Mouse (Mus musculus) CH12.LX (cell line): ENCODE results near the gene Nthl1. TPM values are rescaled to one million over a fixed set of nuclear protein-coding genes. Genes with fewer than 3 reads are reported as not detected.

Experiments
- DNase-seq: peaks from one replicate; pipeline ENCODE4 v3.0.0-alpha.2; 2013; ENCODE audit errors: extremely low read depth
- H3K27ac ChIP-seq: 2 replicates; pipeline ENCODE4 v1.5.1; 2012; ENCODE audit warnings: low read depth, mild to moderate bottlenecking, control low read depth, moderate library complexity; ENCODE audit not compliant: insufficient read depth
- H3K27me3 ChIP-seq: replicated peaks from 2 replicates; pipeline ENCODE3; 2012; ENCODE audit warnings: inconsistent platforms
- H3K36me3 ChIP-seq, 2 experiments: replicated peaks in 1 of 2; 2 replicates each; pipeline versions ENCODE3 to v1.6.1; 2012; ENCODE audit warnings: inconsistent platforms in 1 of 2, low read length in 1 of 2, mild to moderate bottlenecking in 1 of 2, mixed read lengths in 1 of 2, moderate library complexity in 1 of 2; ENCODE audit not compliant: control insufficient read depth in 1 of 2, insufficient read depth in 1 of 2
- H3K4me1 ChIP-seq, 2 experiments: 2 replicates each; pipeline ENCODE4 v1.6.1; 2012; ENCODE audit warnings: inconsistent platforms in 1 of 2, moderate library complexity in 1 of 2; ENCODE audit not compliant: insufficient read depth in 2 of 2, control insufficient read depth in 1 of 2
- H3K4me2 ChIP-seq: 2 replicates; pipeline ENCODE4 v1.6.1; 2012; ENCODE audit warnings: low read depth, mild to moderate bottlenecking, control low read depth; ENCODE audit not compliant: poor library complexity, insufficient read depth, severe bottlenecking
- H3K4me3 ChIP-seq, 3 experiments: fragments of 150-350 bp in 1 of 3; sonication (generic) in 1 of 3; replicated peaks in 1 of 3; 2 replicates each; pipeline versions ENCODE3 to v1.5.1; 2011 to 2012; ENCODE audit warnings: low read depth in 2 of 3, low read length in 2 of 3, mild to moderate bottlenecking in 2 of 3, moderate library complexity in 2 of 3, control low read depth in 1 of 3, improper control_type of control experiment in 1 of 3, inconsistent platforms in 1 of 3, mixed read lengths in 1 of 3; ENCODE audit not compliant: poor library complexity in 1 of 3
- H3K79me2 ChIP-seq: replicated peaks from 2 replicates; pipeline ENCODE4 v1.6.1; 2012; ENCODE audit warnings: mild to moderate bottlenecking, moderate library complexity; ENCODE audit not compliant: control insufficient read depth, poor library complexity, insufficient read depth, severe bottlenecking; ENCODE audit errors: extremely low read depth
- H3K9ac ChIP-seq: 2 replicates; pipeline ENCODE4 v1.6.1; 2012; ENCODE audit warnings: low read depth, mild to moderate bottlenecking, control low read depth, moderate library complexity; ENCODE audit not compliant: insufficient read depth
- H3K9me3 ChIP-seq: replicated peaks from 2 replicates; pipeline ENCODE3; 2012; ENCODE audit warnings: low read length, inconsistent platforms, mixed read lengths
- CHD1 ChIP-seq: IDR thresholded peaks from 2 replicates; pipeline ENCODE4 v1.6.1; 2012; ENCODE audit warnings: low read depth, low read length, improper control_type of control experiment, inconsistent platforms
- CHD2 ChIP-seq: IDR thresholded peaks from 2 replicates; pipeline ENCODE4 v1.6.1; 2011; ENCODE audit warnings: low read length, improper control_type of control experiment
- CTCF ChIP-seq, 2 experiments: IDR thresholded peaks in 1 of 2; conservative IDR thresholded peaks in 1 of 2; 2 replicates each; pipeline ENCODE4 v1.5.1; 2011 to 2012; ENCODE audit warnings: low read depth in 2 of 2, low read length in 2 of 2, improper control_type of control experiment in 1 of 2, inconsistent platforms in 1 of 2, mild to moderate bottlenecking in 1 of 2, moderate library complexity in 1 of 2
- E2F4 ChIP-seq: IDR thresholded peaks from 2 replicates; pipeline ENCODE4 v1.6.1; 2011; ENCODE audit warnings: low read depth, low read length, improper control_type of control experiment; ENCODE audit not compliant: insufficient replicate concordance
- ELF1 ChIP-seq: IDR thresholded peaks from 2 replicates; pipeline ENCODE4 v1.6.1; 2014; ENCODE audit warnings: low read depth, mild to moderate bottlenecking, inconsistent platforms, low read length, improper control_type of control experiment
- EP300 ChIP-seq: IDR thresholded peaks from 2 replicates; pipeline ENCODE4 v1.6.1; 2011; ENCODE audit warnings: low read length, improper control_type of control experiment
- GABPA ChIP-seq: IDR thresholded peaks from 2 replicates; pipeline ENCODE4 v1.6.1; 2012; ENCODE audit warnings: low read depth, low read length, improper control_type of control experiment, inconsistent platforms; ENCODE audit not compliant: insufficient replicate concordance
- IRF4 ChIP-seq: IDR thresholded peaks from 2 replicates; pipeline ENCODE4 v1.6.1; 2014; ENCODE audit warnings: low read depth, mild to moderate bottlenecking, inconsistent platforms, low read length, improper control_type of control experiment
- MAX ChIP-seq: IDR thresholded peaks from 2 replicates; pipeline ENCODE4 v1.6.1; 2011; ENCODE audit warnings: low read length, improper control_type of control experiment
- MAZ ChIP-seq: IDR thresholded peaks from 2 replicates; pipeline ENCODE4 v1.6.1; 2012; ENCODE audit warnings: low read depth, mild to moderate bottlenecking, inconsistent platforms, low read length, improper control_type of control experiment, moderate library complexity
- MEF2A ChIP-seq: IDR thresholded peaks from 2 replicates; pipeline ENCODE4 v1.6.1; 2014; ENCODE audit warnings: low read depth, mild to moderate bottlenecking, inconsistent platforms, low read length, improper control_type of control experiment, borderline replicate concordance
- MYC ChIP-seq: IDR thresholded peaks from 2 replicates; pipeline ENCODE4 v1.6.1; 2011; ENCODE audit warnings: low read depth, mild to moderate bottlenecking, improper control_type of control experiment, low read length
- NELFE ChIP-seq: IDR thresholded peaks from 2 replicates; pipeline ENCODE4 v1.6.1; 2011; ENCODE audit warnings: low read depth, low read length, improper control_type of control experiment
- POLR2A ChIP-seq: IDR thresholded peaks from 2 replicates; pipeline ENCODE4 v1.6.1; 2011; ENCODE audit warnings: low read depth, mild to moderate bottlenecking, improper control_type of control experiment, low read length
- RAD21 ChIP-seq: IDR thresholded peaks from 2 replicates; pipeline ENCODE4 v1.6.1; 2011; ENCODE audit warnings: low read depth, mild to moderate bottlenecking, low read length, improper control_type of control experiment, moderate library complexity
- RCOR1 ChIP-seq: conservative IDR thresholded peaks from 2 replicates; pipeline ENCODE4 v1.6.1; 2012; ENCODE audit warnings: low read depth, mild to moderate bottlenecking, inconsistent platforms, low read length, improper control_type of control experiment
- SIN3A ChIP-seq: IDR thresholded peaks from 2 replicates; pipeline ENCODE4 v1.6.1; 2012; ENCODE audit warnings: low read length, improper control_type of control experiment, inconsistent platforms
- TCF12 ChIP-seq: IDR thresholded peaks from 2 replicates; pipeline ENCODE4 v1.6.1; 2014; ENCODE audit warnings: low read depth, mild to moderate bottlenecking, inconsistent platforms, low read length, improper control_type of control experiment
- USF1 ChIP-seq: IDR thresholded peaks from 2 replicates; pipeline ENCODE4 v1.6.1; 2014; ENCODE audit warnings: low read depth, mild to moderate bottlenecking, inconsistent platforms, low read length, improper control_type of control experiment
- USF2 ChIP-seq: conservative IDR thresholded peaks from 2 replicates; pipeline ENCODE4 v1.6.1; 2011; ENCODE audit warnings: low read depth, low read length, improper control_type of control experiment
- ZKSCAN1 ChIP-seq: IDR thresholded peaks from 2 replicates; pipeline ENCODE4 v1.6.1; 2012; ENCODE audit warnings: low read depth, inconsistent platforms, low read length, improper control_type of control experiment, borderline replicate concordance
- ZMIZ1 ChIP-seq: IDR thresholded peaks from 2 replicates; pipeline ENCODE4 v1.6.1; 2012; ENCODE audit warnings: low read depth, mild to moderate bottlenecking, inconsistent platforms, low read length, improper control_type of control experiment
- ZNF384 ChIP-seq: IDR thresholded peaks from 2 replicates; pipeline ENCODE4 v1.6.1; 2012; ENCODE audit warnings: low read depth, low read length, improper control_type of control experiment, inconsistent platforms
- dilution Hi-C: fragments of 300-500 bp; cut with MboI; formaldehyde crosslinking; loops from 2 replicates; pipeline ENCODE4 v1.14.3; 2020; ENCODE audit warnings: low sequenced_read_pairs; ENCODE audit not compliant: extremely low pct_unique_long_range_greater_than_20kb, extremely low pct_ligation_motif_present
- in situ Hi-C: fragments of 300-500 bp; cut with MboI; formaldehyde crosslinking; loops from 3 replicates; pipeline ENCODE4 v1.14.3; 2019; ENCODE audit warnings: low sequenced_read_pairs, low pct_ligation_motif_present, low pct_unique_long_range_greater_than_20kb, mixed read lengths
- polyA plus RNA-seq: library from polyadenylated mRNA; unstranded; fragments of >175 nt; gene quantifications from 2 replicates; pipeline ENCODE4 v1.2.1, GENCODE M21; 2012; ENCODE audit warnings: low read depth; ENCODE audit not compliant: insufficient read length
- total RNA-seq, 2 experiments: library from RNA; depleted of rRNA; stranded (reverse); fragments of 300-350 nt in 1 of 2; fragments of >200 nt in 1 of 2; gene quantifications; 2 replicates each; pipeline ENCODE4 v1.2.3; 2012 to 2014

Gene Nthl1
- total and polyA plus RNA-seq, 3 experiments, result 20.1 to 24.0 (median 20.4) TPM

- peaks cover 52 to 63% of the 10 kb centered on the region in 2 experiments for H3K36me3 ChIP-seq
- H3K9me3 ChIP-seq, result no peaks in the 10 kb centered on the region
- peak overlapping the region; percentile 32; the same call in 1 of the 2 replicates for H3K27ac ChIP-seq
- peak; percentile 83 for DNase-seq
- dilution Hi-C loops, result no loop called here
- no peak overlapping the region for H3K4me2 ChIP-seq
- H3K27me3 ChIP-seq, result no peaks in the 10 kb centered on the region
- H3K79me2 ChIP-seq, result no peaks in the 10 kb centered on the region
- H3K4me1 ChIP-seq, result peaks cover 3 to 87% of the 10 kb centered on the region in 2 experiments
- H3K9ac ChIP-seq, result no peak overlapping the region
- in situ Hi-C loops, result no loop called here
- peak; percentile 45; the same call in 1 of the 2 replicates for TF ChIP-seq CHD2
- no peak for TF ChIP-seq NELFE
- no peak for TF ChIP-seq USF2
- TF ChIP-seq E2F4, result no peak
- TF ChIP-seq SIN3A, result no peak; the same call in 1 of the 2 replicates
- peak; percentile 42 for TF ChIP-seq MEF2A
- TF ChIP-seq TCF12, result 0 out of 2 replicates have a peak, but pooled peaks have one; percentile 40
- TF ChIP-seq IRF4, result peak; percentile 96
- no peak for TF ChIP-seq ELF1
- no peak for TF ChIP-seq GABPA
- TF ChIP-seq CTCF (conservative IDR thresholded peaks at IDR 0.05 in 1 of 2, IDR thresholded peaks at IDR 0.05 in 1 of 2; ENCODE audit: low read depth in 2 of 2, low read length in 2 of 2), result no peak
- no peak for TF ChIP-seq RCOR1
- peak; percentile 90 for TF ChIP-seq MAZ
- peak; percentile 44; the same call in 1 of the 2 replicates for TF ChIP-seq MYC
- no peak for TF ChIP-seq ZMIZ1
- peak; percentile 41; the same call in 1 of the 2 replicates for TF ChIP-seq MAX
- TF ChIP-seq ZNF384, result peak; percentile 63
- TF ChIP-seq EP300, result peak; percentile 79
- TF ChIP-seq CHD1, result no peak; the same call in 1 of the 2 replicates
- no peak for TF ChIP-seq ZKSCAN1
- TF ChIP-seq USF1, result no peak
- TF ChIP-seq RAD21, result no peak
- 0 out of 2 replicates have a peak, but pooled peaks have one; percentile 30 for TF ChIP-seq POLR2A
- H3K4me3 ChIP-seq, result no peak overlapping the region
Observed at GRCm38 (mm10) chr17:24583599-24584460, 48.6 kb upstream of the Nthl1 start.
